Mouse (Mus musculus): ENCODE results near the gene Psap.
A peak's percentile ranks its signal among the peaks of the same experiment; 100 is the strongest.

GRCm38 (mm10) chr10:60237475-60238154, 39.8 kb upstream of the Psap start:
- TF ChIP-seq CTCF (IDR thresholded peaks at IDR 0.05; ENCODE audit: extremely low read depth, insufficient read length, insufficient replicate concordance, low read depth, low read length) (peak; percentile 71; the same call in 1 of the 2 replicates), POLR2A (IDR thresholded peaks at IDR 0.05; ENCODE audit: low read depth, low read length) (no peak)
